25 mouse cellular contexts compared by ENCODE assay signal in genomic region chr13:53020282-53020681, GRCm38 (mm10).
"Had no signal": no experiment of that assay in that cellular context is flagged by ENCODE, and none has a peak within 500 bp of the region (broad histone marks: within the 10 kb centered on the region; RNA-seq: fewer than 3 reads in every experiment).

No protein-coding gene starts in this region.

- H3K4me3 ChIP-seq: limb, embryonic 10.5 days; limb, embryonic 12.5 days; limb, embryonic 13.5 days; limb, embryonic 15.5 days; liver, embryonic 12.5 days; liver, embryonic 13.5 days; liver, embryonic 15.5 days; lung, embryonic 15.5 days; megakaryocyte, embryonic 14.5 days; midbrain, embryonic 10.5 days; midbrain, embryonic 12.5 days; midbrain, embryonic 13.5 days; midbrain, embryonic 15.5 days; neural tube, embryonic 12.5 days had no signal

- H3K9me3 ChIP-seq: limb, embryonic 10.5 days; limb, embryonic 12.5 days; limb, embryonic 13.5 days; limb, embryonic 15.5 days; liver, embryonic 12.5 days; liver, embryonic 13.5 days; liver, embryonic 15.5 days; lung, embryonic 15.5 days; midbrain, embryonic 10.5 days; midbrain, embryonic 12.5 days; midbrain, embryonic 13.5 days; midbrain, embryonic 15.5 days; neural tube, embryonic 12.5 days had no signal

- H3K36me3 ChIP-seq: limb, embryonic 10.5 days; limb, embryonic 12.5 days; limb, embryonic 13.5 days; limb, embryonic 15.5 days; liver, embryonic 12.5 days; liver, embryonic 13.5 days; liver, embryonic 15.5 days; lung, embryonic 15.5 days; midbrain, embryonic 10.5 days; midbrain, embryonic 12.5 days; midbrain, embryonic 13.5 days; midbrain, embryonic 15.5 days; neural tube, embryonic 12.5 days had no signal

- H3K9ac ChIP-seq: limb, embryonic 12.5 days; limb, embryonic 13.5 days; limb, embryonic 15.5 days; liver, embryonic 12.5 days; liver, embryonic 13.5 days; liver, embryonic 14.5 days; liver, embryonic 15.5 days; liver, postnatal 0 days; lung, embryonic 14.5 days; lung, embryonic 15.5 days; midbrain, embryonic 12.5 days; midbrain, embryonic 13.5 days; midbrain, embryonic 15.5 days; neural tube, embryonic 12.5 days had no signal

- H3K4me2 ChIP-seq: limb, embryonic 12.5 days; limb, embryonic 13.5 days; limb, embryonic 15.5 days; liver, embryonic 11.5 days; liver, embryonic 12.5 days; liver, embryonic 13.5 days; liver, embryonic 15.5 days; lung, embryonic 14.5 days; lung, embryonic 15.5 days; midbrain, embryonic 11.5 days; midbrain, embryonic 12.5 days; midbrain, embryonic 13.5 days; midbrain, embryonic 15.5 days; neural tube, embryonic 12.5 days had no signal

- H3K27ac ChIP-seq: limb, embryonic 10.5 days; limb, embryonic 12.5 days; limb, embryonic 13.5 days; limb, embryonic 15.5 days; liver, embryonic 12.5 days; liver, embryonic 13.5 days; liver, embryonic 14.5 days; liver, embryonic 15.5 days; lung, embryonic 15.5 days; macrophage; midbrain, embryonic 10.5 days; midbrain, embryonic 12.5 days; midbrain, embryonic 13.5 days; midbrain, embryonic 15.5 days; neural tube, embryonic 12.5 days had no signal

- H3K27me3 ChIP-seq: limb, embryonic 12.5 days; limb, embryonic 13.5 days; limb, embryonic 15.5 days; liver, embryonic 12.5 days; liver, embryonic 13.5 days; liver, embryonic 15.5 days; lung, embryonic 15.5 days; midbrain, embryonic 12.5 days; midbrain, embryonic 13.5 days; midbrain, embryonic 15.5 days; neural tube, embryonic 12.5 days had no signal

- DNase-seq: liver; liver, embryonic 13.5 days; liver, postnatal 0 days; lung, embryonic 14.5 days; lung, postnatal 36 days; midbrain, embryonic 14.5 days had no signal

- H3K4me1 ChIP-seq: limb, embryonic 10.5 days; limb, embryonic 12.5 days; limb, embryonic 13.5 days; limb, embryonic 15.5 days; liver, embryonic 12.5 days; liver, embryonic 13.5 days; liver, embryonic 15.5 days; lung, embryonic 15.5 days; midbrain, embryonic 10.5 days; midbrain, embryonic 12.5 days; midbrain, embryonic 13.5 days; midbrain, embryonic 15.5 days; neural tube, embryonic 12.5 days had no signal

- ATAC-seq: liver, embryonic 12.5 days; liver, postnatal 0 days; lung, postnatal 0 days; midbrain, embryonic 13.5 days; midbrain, embryonic 15.5 days; midbrain, embryonic 16.5 days had no signal
